In genomic region chr2:127182598-127183381, GRCm38 (mm10) we compare ENCODE assay signal across 8 mouse cellular contexts. TPM values are rescaled to one million over a fixed set of nuclear protein-coding genes. Genes with fewer than 3 reads are reported as not detected.
DNase-seq lines count a peak whose midpoint lies in the region; ATAC-seq and TF ChIP-seq lines count a peak whose summit lies in the region.

No protein-coding gene starts in this region.

- TF ChIP-seq CTCF in bone marrow, adult 2 months (IDR thresholded peaks at IDR 0.05; ENCODE audit: control insufficient read depth, insufficient read depth, low read length), result no peak
- no peak for TF ChIP-seq CTCF in small intestine, adult 2 months (IDR thresholded peaks at IDR 0.05; ENCODE audit: extremely low read depth, insufficient read length, insufficient replicate concordance, low read depth, low read length)

- ATAC-seq in embryonic facial prominence, embryonic 14.5 days (ENCODE audit: low read depth), result peak; percentile 100
- peak; percentile 100 for ATAC-seq in midbrain, embryonic 12.5 days (ENCODE audit: low FRiP score, low read depth)

- DNase-seq in 3134 (ENCODE audit: extremely low read depth, insufficient read length, low spot score), result peak; percentile 76
- peak; percentile 97 for DNase-seq in embryonic facial prominence, embryonic 14.5 days (ENCODE audit: low spot score)
- peak; percentile 89 to 93 for DNase-seq in heart, adult 18-20 months
- peak; percentile 78 for DNase-seq in kidney, adult 18-20 months
- peak; percentile 69 for DNase-seq in limb, embryonic 10.5 days (ENCODE audit: low spot score)

- peak overlapping the region; percentile 70 for H3K9ac ChIP-seq in embryonic facial prominence, embryonic 14.5 days (ENCODE audit: low read depth, low read length)
- peak overlapping the region; percentile 76 for H3K9ac ChIP-seq in midbrain, embryonic 12.5 days (replicated peaks)

- peak; percentile 72; the same call in 1 of the 2 replicates for TF ChIP-seq POLR2A in bone marrow, adult 2 months (IDR thresholded peaks at IDR 0.05; ENCODE audit: borderline replicate concordance, control insufficient read depth, low read depth, low read length)
- peak; percentile 41; the same call in 1 of the 2 replicates for TF ChIP-seq POLR2A in small intestine, adult 2 months (IDR thresholded peaks at IDR 0.05; ENCODE audit: low read depth, low read length)

- H3K4me2 ChIP-seq in embryonic facial prominence, embryonic 14.5 days (ENCODE audit: low read depth, low read length), result peak overlapping the region; percentile 64
- H3K4me2 ChIP-seq in midbrain, embryonic 12.5 days (replicated peaks), result peak overlapping the region; percentile 73

- H3K36me3 ChIP-seq in embryonic facial prominence, embryonic 14.5 days (ENCODE audit: control insufficient read depth, insufficient read depth, low read length), result no peaks in the 10 kb centered on the region
- H3K36me3 ChIP-seq in limb, embryonic 10.5 days, result no peaks in the 10 kb centered on the region
- no peaks in the 10 kb centered on the region for H3K36me3 ChIP-seq in midbrain, embryonic 12.5 days
- no peaks in the 10 kb centered on the region for H3K36me3 ChIP-seq in small intestine, adult 2 months (ENCODE audit: control insufficient read depth, insufficient read depth, low read length)

- peak overlapping the region; percentile 86 for H3K27ac ChIP-seq in bone marrow, adult 2 months (ENCODE audit: control insufficient read depth, insufficient read depth, low read depth, low read length, poor library complexity)
- peak overlapping the region; percentile 83 for H3K27ac ChIP-seq in embryonic facial prominence, embryonic 14.5 days (replicated peaks; ENCODE audit: low read depth, low read length)
- H3K27ac ChIP-seq in limb, embryonic 10.5 days, result peak overlapping the region; percentile 80
- H3K27ac ChIP-seq in midbrain, embryonic 12.5 days (replicated peaks), result peak overlapping the region; percentile 88
- H3K27ac ChIP-seq in small intestine, adult 2 months (ENCODE audit: insufficient read depth, low read depth, low read length), result peak overlapping the region; percentile 54

- H3K9me3 ChIP-seq in embryonic facial prominence, embryonic 14.5 days (ENCODE audit: control insufficient read depth, low read length), result no peaks in the 10 kb centered on the region
- H3K9me3 ChIP-seq in limb, embryonic 10.5 days (replicated peaks), result no peaks in the 10 kb centered on the region
- no peaks in the 10 kb centered on the region for H3K9me3 ChIP-seq in midbrain, embryonic 12.5 days

- H3K27me3 ChIP-seq in embryonic facial prominence, embryonic 14.5 days (replicated peaks; ENCODE audit: control insufficient read depth, insufficient read depth, low read length), result 0 out of 2 replicates have a peak, but pooled peaks cover 5% of the 10 kb centered on the region
- H3K27me3 ChIP-seq in limb, embryonic 10.5 days (ENCODE audit: low read depth, poor library complexity, severe bottlenecking), result no peaks in the 10 kb centered on the region
- peaks cover 8% of the 10 kb centered on the region; the same call in 1 of the 2 replicates for H3K27me3 ChIP-seq in midbrain, embryonic 12.5 days
- no peaks in the 10 kb centered on the region for H3K27me3 ChIP-seq in small intestine, adult 2 months (ENCODE audit: control insufficient read depth, insufficient read depth, low read length)

- 2% methylated on average over 17 of the region's 17 CpGs for WGBS in bone marrow, adult 2 months
- 1% methylated on average over 17 of the region's 17 CpGs for WGBS in embryonic facial prominence, embryonic 14.5 days
- whole genome bisulfite sequencing in limb, embryonic 10.5 days, result 4% methylated on average over 17 of the region's 17 CpGs
- WGBS in midbrain, embryonic 12.5 days, result 3% methylated on average over 17 of the region's 17 CpGs
- 3% methylated on average over 17 of the region's 17 CpGs for WGBS in small intestine, adult 2 months

- H3K4me3 ChIP-seq in bone marrow, adult 2 months (replicated peaks; ENCODE audit: control insufficient read depth, low read depth, low read length), result peak overlapping the region; percentile 62
- H3K4me3 ChIP-seq in embryonic facial prominence, embryonic 14.5 days (ENCODE audit: low read depth, low read length), result peak overlapping the region; percentile 52
- H3K4me3 ChIP-seq in limb, embryonic 10.5 days, result peak overlapping the region; percentile 54
- peak overlapping the region; percentile 58 for H3K4me3 ChIP-seq in midbrain, embryonic 12.5 days
- H3K4me3 ChIP-seq in small intestine, adult 2 months (ENCODE audit: low read depth, low read length), result peak overlapping the region; percentile 87

- H3K4me1 ChIP-seq in bone marrow, adult 2 months (ENCODE audit: control insufficient read depth, insufficient read depth, low read length), result no peaks in the 10 kb centered on the region
- H3K4me1 ChIP-seq in embryonic facial prominence, embryonic 14.5 days (ENCODE audit: control insufficient read depth, insufficient read depth, low read length), result no peaks in the 10 kb centered on the region
- H3K4me1 ChIP-seq in limb, embryonic 10.5 days, result no peaks in the 10 kb centered on the region
- peaks cover 8% of the 10 kb centered on the region; the same call in 1 of the 2 replicates for H3K4me1 ChIP-seq in midbrain, embryonic 12.5 days
- no peaks in the 10 kb centered on the region for H3K4me1 ChIP-seq in small intestine, adult 2 months (ENCODE audit: control insufficient read depth, insufficient read depth, insufficient read length, low read length)

RNA-seq across cellular contexts. Expression of gene 1810024B03Rik, which starts 25.3 kb away (rescaled TPM):
- 0.54 and 2.3 TPM in 2 replicates for polyA plus RNA-seq in bone marrow, adult 2 months (2011; ENCODE audit: insufficient read depth, insufficient read length, low replicate concordance, missing spikeins)
- polyA plus RNA-seq in embryonic facial prominence, embryonic 14.5 days (2014; fragmentation: Nextera tagmentation; extraction: Ambion mirVana), result 1.8 and 2.5 TPM in 2 replicates
- under 1 TPM; 0.23 to 0.32 TPM for total RNA-seq in heart, adult 18-20 months (2021)
- polyA plus RNA-seq in limb, embryonic 10.5 days (2016; fragmentation: Nextera tagmentation; extraction: Ambion mirVana), result 1.7 and 2.5 TPM in 2 replicates
- 2.6 TPM in 2 replicates for polyA plus RNA-seq in midbrain, embryonic 12.5 days (2016; fragmentation: Nextera tagmentation; extraction: Ambion mirVana)
- 0.34 and 0.60 TPM in 2 replicates for polyA plus RNA-seq in small intestine, adult 2 months (2012; rRNA removed)

RNA-seq across cellular contexts. Expression of gene Snrnp200, which starts 25.4 kb away (rescaled TPM):
- polyA plus RNA-seq in bone marrow, adult 2 months (2011; ENCODE audit: insufficient read depth, insufficient read length, low replicate concordance, missing spikeins), result 14.3 and 29.0 TPM in 2 replicates
- 54.6 and 68.6 TPM in 2 replicates for polyA plus RNA-seq in embryonic facial prominence, embryonic 14.5 days (2014; fragmentation: Nextera tagmentation; extraction: Ambion mirVana)
- total RNA-seq in heart, adult 18-20 months (2021), result 10 to 100 TPM; 65.2 to 66.4 TPM
- 103 and 113 TPM in 2 replicates for polyA plus RNA-seq in limb, embryonic 10.5 days (2016; fragmentation: Nextera tagmentation; extraction: Ambion mirVana)
- 94.6 and 99.6 TPM in 2 replicates for polyA plus RNA-seq in midbrain, embryonic 12.5 days (2016; fragmentation: Nextera tagmentation; extraction: Ambion mirVana)
- polyA plus RNA-seq in small intestine, adult 2 months (2012; rRNA removed), result 13.9 and 25.5 TPM in 2 replicates

RNA-seq across cellular contexts. Expression of gene Itpripl1, which starts 39.5 kb away (rescaled TPM):
- polyA plus RNA-seq in bone marrow, adult 2 months (2011; ENCODE audit: insufficient read depth, insufficient read length, low replicate concordance, missing spikeins), result 5.4 and 7.6 TPM in 2 replicates
- 16.7 and 19.0 TPM in 2 replicates for polyA plus RNA-seq in embryonic facial prominence, embryonic 14.5 days (2014; fragmentation: Nextera tagmentation; extraction: Ambion mirVana)
- total RNA-seq in heart, adult 18-20 months (2021), result 10 to 100 TPM; 17.3 to 18.3 TPM
- 15.9 and 18.0 TPM in 2 replicates for polyA plus RNA-seq in limb, embryonic 10.5 days (2016; fragmentation: Nextera tagmentation; extraction: Ambion mirVana)
- polyA plus RNA-seq in midbrain, embryonic 12.5 days (2016; fragmentation: Nextera tagmentation; extraction: Ambion mirVana), result 11.3 and 11.8 TPM in 2 replicates
- 2.4 and 6.6 TPM in 2 replicates for polyA plus RNA-seq in small intestine, adult 2 months (2012; rRNA removed)

RNA-seq across cellular contexts. Expression of gene Ncaph, which starts 49.0 kb away (rescaled TPM):
- 36.2 and 41.6 TPM in 2 replicates for polyA plus RNA-seq in bone marrow, adult 2 months (2011; ENCODE audit: insufficient read depth, insufficient read length, low replicate concordance, missing spikeins)
- polyA plus RNA-seq in embryonic facial prominence, embryonic 14.5 days (2014; fragmentation: Nextera tagmentation; extraction: Ambion mirVana), result 60.4 and 68.2 TPM in 2 replicates
- total RNA-seq in heart, adult 18-20 months (2021), result 1 to 10 TPM in 1 of 2 experiments, under 1 TPM in 1; 0.79 to 1.3 TPM
- polyA plus RNA-seq in limb, embryonic 10.5 days (2016; fragmentation: Nextera tagmentation; extraction: Ambion mirVana), result 110 and 125 TPM in 2 replicates
- 78.7 and 81.8 TPM in 2 replicates for polyA plus RNA-seq in midbrain, embryonic 12.5 days (2016; fragmentation: Nextera tagmentation; extraction: Ambion mirVana)
- polyA plus RNA-seq in small intestine, adult 2 months (2012; rRNA removed), result 0.86 and 2.2 TPM in 2 replicates

Comparison
In these comparisons a context has a peak if more than half of its experiments do, and no peak if none do; other contexts are left out.
1. Peak in every context shown above with its lines: DNase-seq, ATAC-seq, H3K4me3 ChIP-seq and H3K27ac ChIP-seq.